Mouse (Mus musculus): Measurements from ENCODE around the gene Atg4c.

GRCm38 (mm10) chr4:99177255-99177654 lies 16.5 kb upstream of the Atg4c start:
- TF ChIP-seq CTCF (IDR thresholded peaks at IDR 0.05) (no peak), EP300 (IDR thresholded peaks at IDR 0.05) (no peak)
